Comparison of ENCODE assay signal across 10 mouse cellular contexts in genomic region chr7:101379732-101380131, GRCm38 (mm10). TPM values are rescaled to one million over a fixed set of nuclear protein-coding genes. Genes with fewer than 3 reads are reported as not detected.
DNase-seq lines count a peak whose midpoint lies in the region; ATAC-seq and TF ChIP-seq lines count a peak whose summit lies in the region.
"Had no signal": no experiment of that assay in that cellular context is flagged by ENCODE, and none has a peak within 500 bp of the region (broad histone marks: within the 10 kb centered on the region; RNA-seq: fewer than 3 reads in every experiment).

No protein-coding gene starts in this region.

- no peaks in the 10 kb centered on the region for H3K27me3 ChIP-seq in kidney, embryonic 16.5 days (ENCODE audit: insufficient read depth, low read length)
- no peaks in the 10 kb centered on the region for H3K27me3 ChIP-seq in liver, embryonic 15.5 days

- 59% methylated on average over 2 of the region's 2 CpGs for WGBS in kidney, embryonic 16.5 days
- WGBS in liver, embryonic 15.5 days (ENCODE audit: insufficient replicate concordance): 45% methylated on average over 2 of the region's 2 CpGs

- intact Hi-C loops in left cerebral cortex, postnatal 25 days (cut with DNase I): loop anchor here (5.0 kb wide), 1 partner anchor 392 kb away; no protein-coding TSS in a partner anchor

- H3K4me2 ChIP-seq in kidney, embryonic 16.5 days (replicated peaks; ENCODE audit: low read depth, low read length): 0 out of 2 replicates have a peak overlapping the region, but pooled peaks have one; percentile 50
- peak overlapping the region; percentile 56; the same call in 1 of the 2 replicates for H3K4me2 ChIP-seq in liver, embryonic 15.5 days

- no peak for TF ChIP-seq POLR2A in bone marrow macrophage, adult 2 months (IDR thresholded peaks at IDR 0.05; ENCODE audit: borderline replicate concordance, low read depth, low read length)

- peak overlapping the region; percentile 62 for H3K9ac ChIP-seq in kidney, embryonic 16.5 days (replicated peaks; ENCODE audit: low read length)
- no peak overlapping the region for H3K9ac ChIP-seq in liver, embryonic 15.5 days

- no peak overlapping the region for H3K4me3 ChIP-seq in kidney, embryonic 16.5 days (ENCODE audit: low read length)
- peak overlapping the region; percentile 63 for H3K4me3 ChIP-seq in bone marrow macrophage, adult 2 months (ENCODE audit: insufficient read depth, low read length)
- H3K4me3 ChIP-seq in liver, embryonic 15.5 days (replicated peaks): no peak overlapping the region

- no peak for DNase-seq in kidney, adult 8-10 months
- no peak for DNase-seq in right cerebral cortex, postnatal 36 days (ENCODE audit: low spot score in 2 of 2)
- no peak for DNase-seq in adipocyte (ENCODE audit: low spot score)
- no peak for DNase-seq in left cerebral cortex, postnatal 25 days (ENCODE audit: low spot score in 2 of 2)

- no peak for ATAC-seq in kidney, embryonic 16.5 days (ENCODE audit: low FRiP score, low TSS enrichment)
- ATAC-seq in granulocyte monocyte progenitor cell, adult 5-6 weeks (replicated peaks; ENCODE audit: poor library complexity, severe bottlenecking): peak; percentile 43
- ATAC-seq in liver, embryonic 15.5 days (ENCODE audit: insufficient read depth): no peak

- H3K36me3 ChIP-seq in kidney, embryonic 16.5 days (ENCODE audit: insufficient read depth, low read length): no peaks in the 10 kb centered on the region
- peaks cover 12% of the 10 kb centered on the region; the same call in 1 of the 2 replicates for H3K36me3 ChIP-seq in liver, embryonic 15.5 days (replicated peaks)

- no peak for TF ChIP-seq CTCF in bone marrow macrophage, adult 2 months (IDR thresholded peaks at IDR 0.05; ENCODE audit: low read depth, low read length)

- peak overlapping the region; percentile 76; the same call in 1 of the 2 replicates for H3K27ac ChIP-seq in kidney, embryonic 16.5 days (ENCODE audit: low read length)
- peak overlapping the region; percentile 88 for H3K27ac ChIP-seq in bone marrow macrophage, adult 2 months (ENCODE audit: insufficient read depth, low read depth, low read length)
- peak overlapping the region; percentile 63 for H3K27ac ChIP-seq in liver, embryonic 15.5 days (replicated peaks)

- peaks cover 36% of the 10 kb centered on the region for H3K4me1 ChIP-seq in kidney, embryonic 16.5 days (ENCODE audit: insufficient read depth, low read length)
- peaks cover 52% of the 10 kb centered on the region for H3K4me1 ChIP-seq in bone marrow macrophage, adult 2 months (ENCODE audit: control insufficient read depth, insufficient read depth, low read length)
- peaks cover 54% of the 10 kb centered on the region for H3K4me1 ChIP-seq in liver, embryonic 15.5 days (replicated peaks)

- H3K9me3 ChIP-seq in kidney, embryonic 16.5 days (ENCODE audit: low read length): no peaks in the 10 kb centered on the region
- H3K9me3 ChIP-seq in liver, embryonic 15.5 days (replicated peaks): no peaks in the 10 kb centered on the region

RNA-seq across cellular contexts. Expression of gene Gm45837, which starts 31.0 kb away (rescaled TPM):
- polyA plus RNA-seq in kidney, embryonic 16.5 days (2015; fragmentation: Nextera tagmentation; extraction: Ambion mirVana): 9.9 TPM in 1 of 2 replicates, not detected in the other
- 8.7 and 11.2 TPM in 2 replicates for polyA plus RNA-seq in bone marrow macrophage, adult 2 months (2012; ENCODE audit: insufficient read depth, insufficient read length, missing spikeins)
- not detected in 2 replicates for total RNA-seq in granulocyte monocyte progenitor cell, adult 5-6 weeks (2014; fragmentation: Nextera tagmentation)
- total RNA-seq in granulocyte monocyte progenitor cell, adult 5-6 weeks (2017): 2.6 TPM in 1 of 2 replicates, not detected in the other
- polyA plus RNA-seq in liver, embryonic 15.5 days (2015; fragmentation: Nextera tagmentation; extraction: Ambion mirVana): 0.16 TPM in 1 of 2 replicates, not detected in the other
- not detected for total RNA-seq in left cerebral cortex, postnatal 25 days (2021)
- total RNA-seq: gastrocnemius, adult 18-20 months had no signal
- polyA plus RNA-seq: large intestine, adult 2 months had no signal

RNA-seq across cellular contexts. Expression of gene Arap1, which starts 31.9 kb away (rescaled TPM):
- 106 and 112 TPM in 2 replicates for polyA plus RNA-seq in kidney, embryonic 16.5 days (2015; fragmentation: Nextera tagmentation; extraction: Ambion mirVana)
- 326 and 363 TPM in 2 replicates for polyA plus RNA-seq in bone marrow macrophage, adult 2 months (2012; ENCODE audit: insufficient read depth, insufficient read length, missing spikeins)
- total RNA-seq in granulocyte monocyte progenitor cell, adult 5-6 weeks (2014; fragmentation: Nextera tagmentation): 59.2 and 81.5 TPM in 2 replicates
- 27.4 and 64.6 TPM in 2 replicates for total RNA-seq in granulocyte monocyte progenitor cell, adult 5-6 weeks (2017)
- polyA plus RNA-seq in liver, embryonic 15.5 days (2015; fragmentation: Nextera tagmentation; extraction: Ambion mirVana): 14.5 and 19.8 TPM in 2 replicates
- total RNA-seq in left cerebral cortex, postnatal 25 days (2021): 10 to 100 TPM; 17.9 to 19.9 TPM

RNA-seq across cellular contexts. Expression of gene Pde2a, which starts 41.8 kb away (rescaled TPM):
- polyA plus RNA-seq in kidney, embryonic 16.5 days (2015; fragmentation: Nextera tagmentation; extraction: Ambion mirVana): 31.6 and 46.5 TPM in 2 replicates
- polyA plus RNA-seq in bone marrow macrophage, adult 2 months (2012; ENCODE audit: insufficient read depth, insufficient read length, missing spikeins): 2.6 and 3.5 TPM in 2 replicates
- total RNA-seq in granulocyte monocyte progenitor cell, adult 5-6 weeks (2014; fragmentation: Nextera tagmentation): 15.8 and 21.1 TPM in 2 replicates
- 23.1 and 28.5 TPM in 2 replicates for total RNA-seq in granulocyte monocyte progenitor cell, adult 5-6 weeks (2017)
- 12.0 and 13.9 TPM in 2 replicates for polyA plus RNA-seq in liver, embryonic 15.5 days (2015; fragmentation: Nextera tagmentation; extraction: Ambion mirVana)
- total RNA-seq in left cerebral cortex, postnatal 25 days (2021): 100 to 1,000 TPM; 377 to 383 TPM
